In the genomic region with DNA sequence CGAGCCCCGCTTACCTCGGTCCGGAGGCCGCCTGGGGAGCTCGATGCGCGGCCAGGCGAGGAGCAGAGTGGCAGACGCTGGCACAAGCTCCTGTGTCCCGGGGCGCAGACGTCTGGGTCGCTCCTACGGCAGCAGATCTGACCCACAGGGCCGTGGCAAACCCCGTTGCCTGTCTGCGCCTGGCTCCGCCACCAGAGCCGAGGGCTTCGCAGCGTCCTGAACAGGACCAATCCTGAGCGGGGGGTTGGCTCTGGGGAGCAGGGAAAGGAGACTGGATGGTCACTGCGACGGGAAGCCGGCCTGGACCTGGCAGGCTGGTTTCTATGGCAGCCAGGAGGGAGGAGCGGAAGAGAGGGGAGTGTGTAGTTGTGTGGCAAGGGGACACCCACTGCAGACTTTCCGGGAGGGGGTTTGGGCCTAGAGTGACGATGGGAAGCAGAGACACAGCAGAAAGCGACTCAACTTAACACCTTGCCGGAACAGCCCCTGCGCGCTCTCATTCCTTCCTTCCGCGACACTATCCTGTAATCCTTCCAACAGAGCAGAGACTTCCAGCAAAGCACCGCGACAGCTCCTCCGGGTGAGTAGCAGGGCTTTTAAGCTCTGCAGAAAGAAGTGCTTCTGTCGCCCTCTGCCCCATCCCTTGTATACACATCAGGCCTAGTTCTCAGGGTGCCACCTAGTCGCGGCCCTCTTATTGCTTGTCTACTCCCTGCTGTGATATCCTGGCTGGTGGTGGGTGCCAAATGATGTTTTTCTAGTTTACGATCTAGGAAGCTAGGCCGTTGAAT, we compare ENCODE assay signal across 8 mouse cellular contexts. TPM values are rescaled to one million over a fixed set of nuclear protein-coding genes. Genes with fewer than 3 reads are reported as not detected.
DNase-seq lines count a peak whose midpoint lies in the region; ATAC-seq lines count a peak whose summit lies in the region.

Nim1k (minus strand) TSS at position 202 of the 791 bp plus-strand sequence.

- ATAC-seq in granulocyte monocyte progenitor cell, adult 5-6 weeks (replicated peaks; ENCODE audit: poor library complexity, severe bottlenecking), result peak; percentile 80
- ATAC-seq in intestine, embryonic 16.5 days, result peak; percentile 95

- peaks cover 12% of the 10 kb centered on the region for H3K4me1 ChIP-seq in intestine, embryonic 16.5 days (ENCODE audit: control insufficient read depth, insufficient read depth, low read length)
- peaks cover 35% of the 10 kb centered on the region for H3K4me1 ChIP-seq in midbrain, embryonic 10.5 days

- peak within 1 kb of the TSS; percentile 53 for H3K4me3 ChIP-seq in intestine, embryonic 16.5 days (ENCODE audit: low read length)
- H3K4me3 ChIP-seq in midbrain, embryonic 10.5 days, result peak within 1 kb of the TSS; percentile 71

- no peaks in the 10 kb centered on the region for H3K36me3 ChIP-seq in intestine, embryonic 16.5 days (ENCODE audit: control insufficient read depth, insufficient read depth, low read length)
- peaks cover under 1% of the 10 kb centered on the region for H3K36me3 ChIP-seq in midbrain, embryonic 10.5 days

- H3K27me3 ChIP-seq in intestine, embryonic 16.5 days (replicated peaks; ENCODE audit: control insufficient read depth, insufficient read depth, low read length), result no peaks in the 10 kb centered on the region
- no peaks in the 10 kb centered on the region for H3K27me3 ChIP-seq in midbrain, embryonic 10.5 days (ENCODE audit: low read depth, poor library complexity, severe bottlenecking)

- peak within 1 kb of the TSS; percentile 74 for H3K4me2 ChIP-seq in intestine, embryonic 16.5 days (ENCODE audit: low read depth, low read length)

- peak within 1 kb of the TSS; percentile 33; the same call in 1 of the 2 replicates for H3K27ac ChIP-seq in intestine, embryonic 16.5 days (ENCODE audit: low read length)
- peak within 1 kb of the TSS; percentile 84 for H3K27ac ChIP-seq in midbrain, embryonic 10.5 days (replicated peaks)

- WGBS in intestine, embryonic 16.5 days, result 2% methylated on average over 43 of the region's 43 CpGs
- 2% methylated on average over 43 of the region's 43 CpGs for WGBS in midbrain, embryonic 10.5 days

- peak; percentile 86 for DNase-seq in adrenal gland, adult 8-10 months
- DNase-seq in embryo, embryonic 9.5 days (ENCODE audit: extremely low spot score), result peak; percentile 85
- peak; percentile 90 for DNase-seq in left cerebral cortex, postnatal 4 days
- peak; percentile 88 for DNase-seq in midbrain, embryonic 10.5 days (ENCODE audit: low spot score)
- DNase-seq in right cerebral cortex, postnatal 4 days, result peak; percentile 76
- no peak for DNase-seq in c-Kit-positive CD71-positive TER-119-positive erythroid progenitor cells, embryonic 14.5 days (ENCODE audit: low spot score)

- no peaks in the 10 kb centered on the region for H3K9me3 ChIP-seq in intestine, embryonic 16.5 days (ENCODE audit: control insufficient read depth, low read length)
- H3K9me3 ChIP-seq in midbrain, embryonic 10.5 days (replicated peaks), result no peaks in the 10 kb centered on the region

- peak within 1 kb of the TSS; percentile 62 for H3K9ac ChIP-seq in intestine, embryonic 16.5 days (ENCODE audit: low read depth, low read length)

- intact Hi-C loops in left cerebral cortex, postnatal 4 days (cut with DNase I), result no loop called here

RNA-seq across cellular contexts. Expression of gene Nim1k, which starts in this region (rescaled TPM):
- total RNA-seq in adrenal gland, adult 8-10 months (2022), result 1 to 10 TPM; 2.4 to 2.7 (median 2.4) TPM
- 0.30 and 0.83 TPM in 2 replicates for total RNA-seq in granulocyte monocyte progenitor cell, adult 5-6 weeks (2014; fragmentation: Nextera tagmentation)
- 0.26 and 0.88 TPM in 2 replicates for total RNA-seq in granulocyte monocyte progenitor cell, adult 5-6 weeks (2017)
- polyA plus RNA-seq in intestine, embryonic 16.5 days (2015; fragmentation: Nextera tagmentation; extraction: Ambion mirVana), result 0.39 and 0.48 TPM in 2 replicates
- 10 to 100 TPM; 11.6 to 12.3 TPM for total RNA-seq in left cerebral cortex, postnatal 4 days (2021)
- 2.4 and 2.5 TPM in 2 replicates for polyA plus RNA-seq in midbrain, embryonic 10.5 days (2016; fragmentation: Nextera tagmentation; extraction: Ambion mirVana)

Comparison
In these comparisons a context has a peak if more than half of its experiments do, and no peak if none do; other contexts are left out.
1. Peak in ATAC-seq in granulocyte monocyte progenitor cell, adult 5-6 weeks; RNA of the gene not detected or under 1 TPM.
2. Peak in ATAC-seq, H3K4me3 ChIP-seq, H3K27ac ChIP-seq, H3K9ac ChIP-seq and H3K4me2 ChIP-seq in intestine, embryonic 16.5 days; RNA of the gene not detected or under 1 TPM.